Mouse (Mus musculus) ES-Bruce4 (cell line): ENCODE measurements around the gene Disc1. TPM values are rescaled to one million over a fixed set of nuclear protein-coding genes. Genes with fewer than 3 reads are reported as not detected.

ENCODE experiments used
- H3K27ac ChIP-seq: 2 replicates; pipeline ENCODE4 v1.5.1; 2012; ENCODE audit warnings: low read length, inconsistent platforms; ENCODE audit not compliant: insufficient read depth
- H3K27me3 ChIP-seq: 2 replicates; pipeline ENCODE4 v1.6.1; 2012; ENCODE audit warnings: mild to moderate bottlenecking, low read length, inconsistent platforms; ENCODE audit not compliant: control insufficient read depth, poor library complexity, insufficient read depth, severe bottlenecking
- H3K36me3 ChIP-seq: 2 replicates; pipeline ENCODE4 v1.6.1; 2012; ENCODE audit warnings: inconsistent platforms, mild to moderate bottlenecking, low read length, moderate library complexity; ENCODE audit not compliant: control insufficient read depth, poor library complexity, insufficient read depth, severe bottlenecking
- H3K4me1 ChIP-seq: one replicate; pipeline ENCODE4 v1.8.1; 2011; ENCODE audit warnings: low read length; ENCODE audit not compliant: control insufficient read depth, insufficient read depth
- H3K4me3 ChIP-seq: 2 replicates; pipeline ENCODE4 v1.5.1; 2011; ENCODE audit warnings: low read depth, mild to moderate bottlenecking, low read length
- H3K9ac ChIP-seq: 2 replicates; pipeline ENCODE4 v1.6.1; 2012; ENCODE audit warnings: low read depth, mild to moderate bottlenecking, inconsistent platforms; ENCODE audit not compliant: poor library complexity, severe bottlenecking
- H3K9me3 ChIP-seq: replicated peaks from 2 replicates; pipeline ENCODE4 v1.6.1; 2012; ENCODE audit warnings: mild to moderate bottlenecking, low read length, inconsistent platforms; ENCODE audit not compliant: control insufficient read depth, poor library complexity, insufficient read depth, severe bottlenecking
- CTCF ChIP-seq: IDR thresholded peaks from one replicate; pipeline ENCODE4 v1.8.1; 2011; ENCODE audit warnings: low read depth, low read length
- EP300 ChIP-seq: IDR thresholded peaks from 2 replicates; pipeline ENCODE4 v1.6.1; 2011; ENCODE audit warnings: low read depth, low read length; ENCODE audit not compliant: insufficient read depth
- POLR2A ChIP-seq: IDR thresholded peaks from one replicate; pipeline ENCODE4 v1.8.1; 2011; ENCODE audit warnings: low read length; ENCODE audit not compliant: insufficient read depth
- polyA plus RNA-seq: library from polyadenylated mRNA; stranded (reverse); fragments of >200 nt; gene quantifications from 2 replicates; pipeline ENCODE4 v1.2.4, GENCODE M21; 2011; ENCODE audit warnings: low read depth; ENCODE audit not compliant: missing spikeins, insufficient read depth, insufficient read length

The Disc1 gene
- polyA plus RNA-seq, 1 experiment = not detected

- Histone ChIP-seq H3K9ac (no peak overlapping the region), H3K27ac (no peak overlapping the region), H3K4me3 (no peak overlapping the region), H3K4me1 (no peaks in the 10 kb centered on the region), H3K27me3 (no peaks in the 10 kb centered on the region), H3K36me3 (no peaks in the 10 kb centered on the region), H3K9me3 (no peaks in the 10 kb centered on the region)
- TF ChIP-seq CTCF (no peak), EP300 (no peak), POLR2A (no peak)
These were observed 171.3 kb downstream of the Disc1 start for GRCm38 (mm10) chr8:125225266-125225665.

DNA sequence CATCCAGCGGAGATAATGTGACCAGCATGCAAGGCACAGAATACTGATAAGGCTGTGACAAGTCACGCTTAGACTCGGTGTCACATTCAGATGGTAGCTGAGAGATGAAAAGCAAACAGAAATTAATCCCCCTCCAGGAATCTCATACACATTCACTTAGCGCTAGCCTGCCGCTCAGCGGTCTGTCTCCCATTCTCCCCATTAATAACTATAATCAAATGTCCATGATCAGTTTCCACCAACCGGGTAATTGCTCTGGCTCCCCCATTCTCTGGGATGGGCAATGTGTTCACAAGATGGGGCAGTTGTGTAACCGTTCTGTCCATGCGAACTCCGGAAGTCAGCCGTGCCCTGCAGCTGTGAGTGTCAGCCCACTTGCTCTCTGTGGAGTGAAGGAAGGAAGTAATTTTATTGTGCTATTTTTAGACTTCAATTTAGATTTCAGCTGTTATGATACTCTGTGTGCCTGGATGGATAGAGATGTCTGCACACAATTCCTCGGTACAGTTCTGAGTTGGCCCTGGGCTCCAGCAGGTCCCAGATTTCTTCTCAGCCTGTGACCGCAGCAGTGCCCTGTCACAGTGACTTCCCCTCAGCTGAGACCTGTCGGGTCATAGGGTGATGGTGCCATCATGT lies 173.1 kb downstream of the Disc1 start:
- H3K9ac ChIP-seq = no peak overlapping the region
- no peaks in the 10 kb centered on the region for H3K4me1 ChIP-seq
- no peak overlapping the region for H3K27ac ChIP-seq
- H3K36me3 ChIP-seq = no peaks in the 10 kb centered on the region
- no peak for TF ChIP-seq POLR2A
- TF ChIP-seq EP300 = no peak
- no peak for TF ChIP-seq CTCF
- no peaks in the 10 kb centered on the region for H3K9me3 ChIP-seq
- no peak overlapping the region for H3K4me3 ChIP-seq
- no peaks in the 10 kb centered on the region for H3K27me3 ChIP-seq

- H3K4me3 ChIP-seq = no peak overlapping the region
- no peak for TF ChIP-seq CTCF
- no peak for TF ChIP-seq EP300
- no peak for TF ChIP-seq POLR2A
- H3K27ac ChIP-seq = no peak overlapping the region
- H3K27me3 ChIP-seq = no peaks in the 10 kb centered on the region
- H3K9ac ChIP-seq = no peak overlapping the region
- H3K36me3 ChIP-seq = no peaks in the 10 kb centered on the region
- no peaks in the 10 kb centered on the region for H3K9me3 ChIP-seq
- H3K4me1 ChIP-seq = no peaks in the 10 kb centered on the region
These were observed 176.6 kb downstream of the Disc1 start for GRCm38 (mm10) chr8:125230526-125231131.

GRCm38 (mm10) chr8:125232724-125233123 lies 178.7 kb downstream of the Disc1 start:
- no peak overlapping the region for H3K27ac ChIP-seq
- no peak for TF ChIP-seq POLR2A
- TF ChIP-seq EP300 = no peak
- TF ChIP-seq CTCF = no peak

GRCm38 (mm10) chr8:125235898-125236835 lies 182.2 kb downstream of the Disc1 start:
- no peaks in the 10 kb centered on the region for H3K27me3 ChIP-seq
- no peaks in the 10 kb centered on the region for H3K9me3 ChIP-seq
- no peak overlapping the region for H3K9ac ChIP-seq
- no peak for TF ChIP-seq CTCF
- H3K4me1 ChIP-seq = no peaks in the 10 kb centered on the region
- H3K36me3 ChIP-seq = no peaks in the 10 kb centered on the region
- H3K4me3 ChIP-seq = no peak overlapping the region
- no peak overlapping the region for H3K27ac ChIP-seq

More at GRCm38 (mm10) chr8:125232724-125233123, 178.7 kb downstream of the Disc1 start:
- Histone ChIP-seq H3K4me3 (no peak overlapping the region), H3K9ac (no peak overlapping the region), H3K27me3 (no peaks in the 10 kb centered on the region), H3K36me3 (no peaks in the 10 kb centered on the region), H3K9me3 (no peaks in the 10 kb centered on the region), H3K4me1 (no peaks in the 10 kb centered on the region)

GRCm38 (mm10) chr8:125240763-125241162 lies 186.8 kb downstream of the Disc1 start:
- no peak overlapping the region for H3K9ac ChIP-seq
- H3K36me3 ChIP-seq = no peaks in the 10 kb centered on the region
- H3K9me3 ChIP-seq = no peaks in the 10 kb centered on the region
- no peak overlapping the region for H3K27ac ChIP-seq
- no peaks in the 10 kb centered on the region for H3K4me1 ChIP-seq
- TF ChIP-seq CTCF (no peak), POLR2A (no peak), EP300 (no peak)
- H3K27me3 ChIP-seq = no peaks in the 10 kb centered on the region
- H3K4me3 ChIP-seq = no peak overlapping the region
